Mouse (Mus musculus) limb, embryonic 11.5 days (tissue): ENCODE measurements around the gene Elavl1. TPM values are rescaled to one million over a fixed set of nuclear protein-coding genes. Genes with fewer than 3 reads are reported as not detected.
"Not testable (repeated sequence)": the region's sequence is repeated elsewhere in the genome, so short reads cannot be mapped to it uniquely, and the experiment has no call there.

ENCODE experiments used
- ATAC-seq: fragments of 200-750 bp; cut with Nextera tagmentation; 2 replicates; pipeline ENCODE4 v1.8.0; 2017; ENCODE audit warnings: low read depth; ENCODE audit not compliant: insufficient number of reproducible peaks, low FRiP score, low TSS enrichment
- DNase-seq: peaks from one replicate; pipeline ENCODE4 v3.0.0-alpha.2; 2015; ENCODE audit warnings: low spot score
- H3K27ac ChIP-seq: fragments of 300-500 bp; sonication (generic); replicated peaks from 2 replicates; pipeline ENCODE4 v1.5.1; 2014; ENCODE audit warnings: low read depth, mild to moderate bottlenecking, low read length
- H3K27me3 ChIP-seq: fragments of 300-500 bp; sonication (generic); 2 replicates; pipeline ENCODE4 v1.6.1; 2014; ENCODE audit warnings: mild to moderate bottlenecking, low read length, mixed read lengths; ENCODE audit not compliant: control insufficient read depth, insufficient read depth
- H3K36me3 ChIP-seq: fragments of 300-500 bp; sonication (generic); 2 replicates; pipeline ENCODE4 v1.6.1; 2014; ENCODE audit warnings: mild to moderate bottlenecking, low read length, moderate library complexity, mixed read lengths; ENCODE audit not compliant: control insufficient read depth, insufficient read depth
- H3K4me1 ChIP-seq: fragments of 300-500 bp; sonication (generic); 2 replicates; pipeline ENCODE4 v1.6.1; 2014; ENCODE audit warnings: low read length, mixed read lengths; ENCODE audit not compliant: control insufficient read depth, insufficient read depth
- H3K4me2 ChIP-seq: fragments of 300-500 bp; sonication (generic); 2 replicates; pipeline ENCODE4 v1.6.1; 2014; ENCODE audit warnings: low read depth, mild to moderate bottlenecking, moderate library complexity; ENCODE audit not compliant: severe bottlenecking
- H3K4me3 ChIP-seq: fragments of 300-500 bp; sonication (generic); 2 replicates; pipeline ENCODE4 v1.5.1; 2014; ENCODE audit warnings: low read depth, low read length
- H3K9ac ChIP-seq: fragments of 300-500 bp; sonication (generic); 2 replicates; pipeline ENCODE4 v1.6.1; 2014; ENCODE audit warnings: mild to moderate bottlenecking, low read length
- H3K9me3 ChIP-seq: fragments of 300-500 bp; sonication (generic); 2 replicates; pipeline ENCODE4 v1.6.1; 2016; ENCODE audit warnings: low read length; ENCODE audit not compliant: control insufficient read depth
- WGBS: fragments of 180-500 bp; shearing (Covaris S2); extraction: QIAGEN DNeasy Blood & Tissue Kit; methylation state at CpG from one replicate; pipeline ENCODE4 v1.1.7; 2014; 5-methylcytosine and 5-hydroxymethylcytosine counted together
- polyA plus RNA-seq: library from polyadenylated mRNA; unstranded; fragments of >200 nt; fragmentation: Nextera tagmentation; extraction: Ambion mirVana; gene quantifications from 2 replicates; pipeline ENCODE4 v1.2.1, GENCODE M21; 2014

The Elavl1 gene
- polyA plus RNA-seq, 1 experiment from 2014 or later: 403 TPM

- H3K27me3 ChIP-seq: no peaks in the 10 kb centered on the region
- no peak overlapping the region for H3K4me3 ChIP-seq
- H3K4me1 ChIP-seq: peaks cover 14% of the 10 kb centered on the region; the same call in 1 of the 2 replicates
- H3K36me3 ChIP-seq: peaks cover 8% of the 10 kb centered on the region
- DNase-seq (no peak), ATAC-seq (no peak)
- no peak overlapping the region for H3K9ac ChIP-seq
- H3K4me2 ChIP-seq: no peak overlapping the region
- no peaks in the 10 kb centered on the region; the same call in 1 of the 2 replicates for H3K9me3 ChIP-seq
- H3K27ac ChIP-seq: no peak overlapping the region
- WGBS: 77% methylated on average over 4 of the region's 4 CpGs
Measured at GRCm38 (mm10) chr8:4259805-4260170, 65.4 kb downstream of the Elavl1 start.

DNA sequence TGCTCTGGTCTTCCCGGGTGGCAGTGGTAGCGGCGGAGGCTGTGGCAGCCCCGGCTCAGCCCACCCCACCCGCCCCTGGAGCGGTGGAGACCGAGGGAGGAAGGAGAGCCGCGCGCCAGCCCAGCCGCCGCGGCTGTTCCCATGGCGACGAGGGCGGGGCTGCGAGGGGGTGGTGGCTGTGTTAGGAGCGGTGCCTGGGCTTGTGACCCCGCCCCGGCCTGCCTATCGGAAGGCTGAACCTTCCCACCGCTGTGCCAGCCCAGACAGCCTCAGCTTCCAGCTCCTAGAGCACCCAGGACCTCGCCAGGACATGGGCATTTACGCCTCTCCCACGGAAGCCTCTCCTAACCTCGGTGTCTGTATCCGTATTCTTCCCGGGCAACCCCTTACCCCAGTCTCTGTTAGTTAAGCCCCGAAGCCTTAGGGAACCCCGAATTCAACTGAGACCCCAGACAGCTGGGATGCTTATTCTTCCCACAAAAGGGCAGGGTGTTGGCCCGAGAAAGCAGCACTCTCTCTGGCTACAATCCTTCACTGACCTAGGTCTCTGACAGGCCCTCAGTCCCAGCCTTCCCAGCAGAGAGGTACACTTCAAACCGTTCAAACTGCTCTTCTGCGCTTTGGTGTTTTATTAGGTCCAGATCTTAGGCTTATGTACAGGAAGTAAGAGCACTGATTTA, 65.9 kb downstream of the Elavl1 start, which contains the start of gene Ctxn1:
Ctxn1 (minus strand) TSS at position 150 of the 680 bp plus-strand sequence.
- Histone ChIP-seq H3K27ac (peak within 1 kb of the TSS; percentile 87), H3K9me3 (no peaks in the 10 kb centered on the region; the same call in 1 of the 2 replicates), H3K36me3 (peaks cover 8% of the 10 kb centered on the region), H3K27me3 (no peaks in the 10 kb centered on the region), H3K4me1 (peaks cover 14% of the 10 kb centered on the region; the same call in 1 of the 2 replicates), H3K4me2 (peak within 1 kb of the TSS; percentile 48), H3K4me3 (peak within 1 kb of the TSS; percentile 89), H3K9ac (peak within 1 kb of the TSS; percentile 94)
- DNase-seq (peak; percentile 98), ATAC-seq (peak; percentile 91)
- WGBS: 7% methylated on average over 28 of the region's 33 CpGs

DNA sequence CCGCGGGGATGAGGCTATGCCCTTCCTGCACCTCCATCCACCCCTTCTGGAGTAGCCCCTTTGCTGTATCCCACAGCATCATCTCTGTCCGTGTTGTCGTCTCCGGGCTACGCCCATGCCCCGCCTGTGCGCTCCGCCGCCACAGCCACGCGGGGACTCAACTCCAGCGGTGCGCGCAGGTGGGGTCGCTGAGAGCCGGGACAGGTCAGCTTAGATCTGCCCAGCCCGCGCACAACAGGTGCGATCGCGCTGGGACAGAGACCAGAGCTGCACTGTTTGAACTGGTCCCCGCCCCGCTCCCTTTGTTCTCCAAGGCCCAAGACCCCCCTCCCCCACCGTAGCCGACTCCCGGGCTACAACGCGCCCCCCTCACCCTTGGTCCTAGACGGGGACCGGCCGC, 66.5 kb downstream of the Elavl1 start:
- WGBS: under 1% methylated on average over 32 of the region's 32 CpGs
- Histone ChIP-seq H3K9ac (peak overlapping the region; percentile 94), H3K4me2 (peak overlapping the region; percentile 48), H3K36me3 (peaks cover 8% of the 10 kb centered on the region), H3K9me3 (no peaks in the 10 kb centered on the region; the same call in 1 of the 2 replicates), H3K27me3 (no peaks in the 10 kb centered on the region), H3K4me1 (peaks cover 18% of the 10 kb centered on the region; the same call in 1 of the 2 replicates), H3K4me3 (peak overlapping the region; percentile 89), H3K27ac (peak overlapping the region; percentile 87)
- ATAC-seq: peak; percentile 68
- DNase-seq: peak; percentile 86

GRCm38 (mm10) chr8:4258233-4258632, 67.0 kb downstream of the Elavl1 start:
- WGBS: 2% methylated on average over 35 of the region's 35 CpGs
- DNase-seq: peak; percentile 95

DNA sequence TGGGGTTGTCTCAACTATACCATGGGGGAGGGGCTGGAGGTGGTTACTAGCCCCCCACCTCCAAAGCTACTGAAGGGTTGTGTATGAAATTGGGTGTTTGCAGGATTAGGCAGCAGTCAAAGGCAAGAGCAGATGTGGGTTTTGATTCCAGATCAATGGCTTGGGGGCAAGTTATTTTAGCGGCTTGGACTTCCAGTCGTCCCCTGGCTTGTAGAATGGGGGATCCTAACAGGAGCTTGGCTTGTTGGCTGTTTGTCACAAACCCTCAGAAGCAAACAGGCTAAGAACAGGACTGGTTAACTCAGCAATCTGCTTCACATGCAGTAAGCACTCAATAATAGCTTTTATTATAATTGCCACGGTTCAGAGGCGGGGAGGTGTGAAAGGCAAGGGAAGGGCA, 67.9 kb downstream of the Elavl1 start:
- Histone ChIP-seq H3K27me3 (no peaks in the 10 kb centered on the region), H3K9ac (no peak overlapping the region; the same call in 1 of the 2 replicates), H3K9me3 (no peaks in the 10 kb centered on the region; the same call in 1 of the 2 replicates), H3K36me3 (peaks cover 7% of the 10 kb centered on the region), H3K27ac (no peak overlapping the region), H3K4me2 (peak overlapping the region; percentile 48), H3K4me1 (peaks cover 18% of the 10 kb centered on the region; the same call in 1 of the 2 replicates), H3K4me3 (no peak overlapping the region)
- no peak for DNase-seq
- no peak for ATAC-seq
- 85% methylated on average over 4 of the region's 4 CpGs for WGBS

More at GRCm38 (mm10) chr8:4258233-4258632, 67.0 kb downstream of the Elavl1 start:
- peaks cover 18% of the 10 kb centered on the region; the same call in 1 of the 2 replicates for H3K4me1 ChIP-seq
- peaks cover 8% of the 10 kb centered on the region for H3K36me3 ChIP-seq
- peak; percentile 45 for ATAC-seq
- H3K4me2 ChIP-seq: peak overlapping the region; percentile 48
- H3K4me3 ChIP-seq: peak overlapping the region; percentile 89
- peak overlapping the region; percentile 94 for H3K9ac ChIP-seq
- peak overlapping the region; percentile 87 for H3K27ac ChIP-seq
- no peaks in the 10 kb centered on the region; the same call in 1 of the 2 replicates for H3K9me3 ChIP-seq
- no peaks in the 10 kb centered on the region for H3K27me3 ChIP-seq

- no peaks in the 10 kb centered on the region; the same call in 1 of the 2 replicates for H3K9me3 ChIP-seq
- H3K9ac ChIP-seq: no peak overlapping the region; the same call in 1 of the 2 replicates
- H3K27ac ChIP-seq: no peak overlapping the region
- ATAC-seq (no peak), DNase-seq (no peak)
- peaks cover 18% of the 10 kb centered on the region; the same call in 1 of the 2 replicates for H3K4me1 ChIP-seq
- peaks cover 7% of the 10 kb centered on the region for H3K36me3 ChIP-seq
- H3K4me3 ChIP-seq: no peak overlapping the region
- H3K27me3 ChIP-seq: no peaks in the 10 kb centered on the region
- no peak overlapping the region; the same call in 1 of the 2 replicates for H3K4me2 ChIP-seq
- WGBS: 73% methylated on average over 4 of the region's 4 CpGs
Measured at GRCm38 (mm10) chr8:4256911-4257310, 68.3 kb downstream of the Elavl1 start.

GRCm38 (mm10) chr8:4255471-4255870, 69.7 kb downstream of the Elavl1 start:
- peaks cover 18% of the 10 kb centered on the region; the same call in 1 of the 2 replicates for H3K4me1 ChIP-seq
- H3K9ac ChIP-seq, DNase-seq, ATAC-seq, H3K4me2 ChIP-seq, H3K4me3 ChIP-seq, H3K27ac ChIP-seq, H3K27me3 ChIP-seq, H3K9me3 ChIP-seq, H3K36me3 ChIP-seq: not testable (repeated sequence)
- 89% methylated on average over 7 of the region's 7 CpGs for WGBS

GRCm38 (mm10) chr8:4254001-4254400, 71.2 kb downstream of the Elavl1 start:
- H3K9me3 ChIP-seq: no peaks in the 10 kb centered on the region; the same call in 1 of the 2 replicates
- H3K27me3 ChIP-seq: no peaks in the 10 kb centered on the region
- no peak overlapping the region for H3K9ac ChIP-seq
- peaks cover 19% of the 10 kb centered on the region for H3K4me1 ChIP-seq
- WGBS: 65% methylated on average over 6 of the region's 6 CpGs
- DNase-seq (no peak), ATAC-seq (no peak)
- H3K4me2 ChIP-seq: peak overlapping the region; percentile 66
- peaks cover 2% of the 10 kb centered on the region for H3K36me3 ChIP-seq
- H3K4me3 ChIP-seq: peak overlapping the region; percentile 82; the same call in 1 of the 2 replicates
- H3K27ac ChIP-seq: no peak overlapping the region
